ENCODE assay signal across 9 mouse cellular contexts in genomic region chr6:87161391-87162263, GRCm38 (mm10). TPM values are rescaled to one million over a fixed set of nuclear protein-coding genes. Genes with fewer than 3 reads are reported as not detected.
DNase-seq lines count a peak whose midpoint lies in the region; ATAC-seq lines count a peak whose summit lies in the region.
"Had no signal": no experiment of that assay in that cellular context is flagged by ENCODE, and none has a peak within 500 bp of the region (broad histone marks: within the 10 kb centered on the region; RNA-seq: fewer than 3 reads in every experiment).

No protein-coding gene starts in this region.

- H3K27ac ChIP-seq in lung, embryonic 15.5 days: peak overlapping the region; percentile 37; the same call in 1 of the 2 replicates
- H3K27ac ChIP-seq in heart, embryonic 14.5 days (replicated peaks in 1 of 2; ENCODE audit: control insufficient read depth in 1 of 2, insufficient read depth in 1 of 2, low read depth in 2 of 2, low read length in 2 of 2): peak overlapping the region; percentile 61
- H3K27ac ChIP-seq: liver, embryonic 14.5 days had no signal

- H3K9me3 ChIP-seq in lung, embryonic 15.5 days: no peaks in the 10 kb centered on the region
- no peaks in the 10 kb centered on the region for H3K9me3 ChIP-seq in heart, embryonic 14.5 days (ENCODE audit: control insufficient read depth, low read length)

- H3K9ac ChIP-seq in lung, embryonic 15.5 days: no peak overlapping the region
- H3K9ac ChIP-seq in heart, embryonic 14.5 days (ENCODE audit: low read length): no peak overlapping the region
- H3K9ac ChIP-seq: liver, embryonic 14.5 days had no signal

- peak; percentile 30 for DNase-seq in gastrocnemius, adult 18-20 months (ENCODE audit: low spot score)
- no peak for DNase-seq in gastrocnemius, postnatal 10 days
- DNase-seq in lung, adult 18-20 months: no peak
- no peak for DNase-seq in layer of hippocampus, adult 9-10 months (ENCODE audit: low spot score)
- no peak for DNase-seq in urinary bladder, postnatal 4 days (ENCODE audit: low spot score in 2 of 2)

- H3K4me3 ChIP-seq in lung, embryonic 15.5 days: no peak overlapping the region
- H3K4me3 ChIP-seq in heart, embryonic 14.5 days (ENCODE audit: control insufficient read depth in 1 of 2, insufficient read depth in 1 of 2, low read depth in 1 of 2, low read length in 2 of 2): no peak overlapping the region

- H3K4me1 ChIP-seq in lung, embryonic 15.5 days: peaks cover 10% of the 10 kb centered on the region; the same call in 1 of the 2 replicates
- peaks cover 0 to 5% of the 10 kb centered on the region in 2 experiments; a peak in 1 of 4 replicates for H3K4me1 ChIP-seq in heart, embryonic 14.5 days (ENCODE audit: control insufficient read depth in 2 of 2, insufficient read depth in 2 of 2, low read length in 2 of 2)

- H3K36me3 ChIP-seq in lung, embryonic 15.5 days: peaks cover 25% of the 10 kb centered on the region
- H3K36me3 ChIP-seq in heart, embryonic 14.5 days (ENCODE audit: control insufficient read depth, insufficient read depth, low read length): no peaks in the 10 kb centered on the region

- WGBS in lung, embryonic 15.5 days: 46% methylated on average over 12 of the region's 12 CpGs
- WGBS in heart, embryonic 14.5 days: 50% methylated on average over 12 of the region's 12 CpGs

- H3K4me2 ChIP-seq in lung, embryonic 15.5 days: no peak overlapping the region
- no peak overlapping the region for H3K4me2 ChIP-seq in heart, embryonic 14.5 days (ENCODE audit: low read length)

- H3K27me3 ChIP-seq in lung, embryonic 15.5 days: no peaks in the 10 kb centered on the region
- no peaks in the 10 kb centered on the region for H3K27me3 ChIP-seq in heart, embryonic 14.5 days (ENCODE audit: control insufficient read depth, insufficient read depth, low read length)

- ATAC-seq in lung, embryonic 15.5 days (ENCODE audit: borderline replicate concordance, extremely low read depth, low FRiP score, low TSS enrichment): peak; percentile 63; the same call in 1 of the 2 replicates
- peak; percentile 50; the same call in 1 of the 2 replicates for ATAC-seq in heart, embryonic 14.5 days (ENCODE audit: insufficient number of reproducible peaks, insufficient read depth, low FRiP score, low read depth)
- ATAC-seq in neutrophil, adult 5-6 weeks (ENCODE audit: extremely low read depth, insufficient number of reproducible peaks, low FRiP score, poor library complexity, severe bottlenecking): peak; percentile 69

RNA-seq across cellular contexts. Expression of gene D6Ertd527e, which starts 57.1 kb away (rescaled TPM):
- total RNA-seq in gastrocnemius, adult 18-20 months (2021): not detected
- under 1 TPM in 1 of 2 experiments, not detected in 1; 0.11 TPM for total RNA-seq in gastrocnemius, postnatal 10 days (2021)
- 0.36 and 0.42 TPM in 2 replicates for polyA plus RNA-seq in lung, embryonic 15.5 days (2015; fragmentation: Nextera tagmentation; extraction: Ambion mirVana)
- 0.13 TPM in 1 of 2 replicates, not detected in the other for polyA plus RNA-seq in heart, embryonic 14.5 days (2014; fragmentation: Nextera tagmentation; extraction: Ambion mirVana)
- 0.47 TPM in 1 of 2 replicates, not detected in the other for total RNA-seq in neutrophil, adult 5-6 weeks (2017)
